Mouse (Mus musculus) heart, adult 18-20 months (tissue): ENCODE data around the gene Cntnap1. TPM values are rescaled to one million over a fixed set of nuclear protein-coding genes. Genes with fewer than 3 reads are reported as not detected.

Source experiments
- DNase-seq, 2 experiments: peaks; one replicate each; pipeline ENCODE4 v3.0.0; 2021 to 2022; ENCODE audit warnings: mixed read lengths in 1 of 2
- total RNA-seq, 2 experiments: library from RNA; stranded (reverse); gene quantifications; 2 replicates each; pipeline ENCODE4 v1.2.3; 2021

Cntnap1 gene
- total RNA-seq, 2 experiments from 2014 or later: 1.1 to 1.9 TPM

DNA sequence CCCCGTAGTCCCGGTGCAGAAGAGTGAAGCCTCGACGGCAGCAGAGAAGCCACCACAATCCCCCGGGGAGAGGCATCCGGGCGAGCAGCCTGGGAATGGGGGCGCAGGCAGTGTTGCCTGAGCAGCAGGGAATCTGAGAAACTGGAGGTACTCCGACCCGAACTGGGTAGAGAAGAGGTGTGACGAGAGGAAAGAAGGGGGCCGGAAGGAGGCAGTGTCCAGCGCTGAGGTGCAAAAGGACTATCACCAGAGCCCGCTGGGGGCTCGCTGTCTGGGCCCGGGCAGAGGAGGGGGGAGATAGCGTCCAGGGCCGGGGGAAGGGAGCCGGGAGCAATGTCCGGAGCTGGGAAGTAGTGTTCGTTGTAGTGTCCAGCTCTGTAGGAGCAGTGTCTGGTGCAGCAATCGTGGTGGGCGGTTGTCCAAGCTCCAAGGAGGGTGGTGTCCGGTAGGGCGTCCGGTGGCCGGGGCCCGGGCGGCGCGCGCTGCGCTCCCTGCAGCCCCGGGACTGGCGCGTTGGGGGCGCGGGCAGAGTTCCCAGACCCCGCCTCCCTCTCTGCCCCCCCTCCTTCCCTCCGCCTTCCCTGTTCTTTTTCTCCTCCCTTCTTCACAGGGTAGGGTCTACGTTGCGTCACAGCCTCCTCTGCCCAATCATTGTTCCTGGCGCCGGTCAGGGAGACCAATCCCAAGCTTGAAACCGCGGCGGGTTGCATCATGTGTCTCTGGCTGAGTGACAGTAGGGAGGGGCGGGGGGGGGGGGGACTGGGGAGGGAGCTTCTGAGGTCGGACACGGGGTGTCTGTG lies 688 bp downstream of the Cntnap1 start, which contains the start of gene Plekhh3:
Gene Plekhh3, minus strand, starts transcription at position 541 of the 800 bp plus-strand sequence.
- DNase-seq: peak; percentile 93 to 98

DNA sequence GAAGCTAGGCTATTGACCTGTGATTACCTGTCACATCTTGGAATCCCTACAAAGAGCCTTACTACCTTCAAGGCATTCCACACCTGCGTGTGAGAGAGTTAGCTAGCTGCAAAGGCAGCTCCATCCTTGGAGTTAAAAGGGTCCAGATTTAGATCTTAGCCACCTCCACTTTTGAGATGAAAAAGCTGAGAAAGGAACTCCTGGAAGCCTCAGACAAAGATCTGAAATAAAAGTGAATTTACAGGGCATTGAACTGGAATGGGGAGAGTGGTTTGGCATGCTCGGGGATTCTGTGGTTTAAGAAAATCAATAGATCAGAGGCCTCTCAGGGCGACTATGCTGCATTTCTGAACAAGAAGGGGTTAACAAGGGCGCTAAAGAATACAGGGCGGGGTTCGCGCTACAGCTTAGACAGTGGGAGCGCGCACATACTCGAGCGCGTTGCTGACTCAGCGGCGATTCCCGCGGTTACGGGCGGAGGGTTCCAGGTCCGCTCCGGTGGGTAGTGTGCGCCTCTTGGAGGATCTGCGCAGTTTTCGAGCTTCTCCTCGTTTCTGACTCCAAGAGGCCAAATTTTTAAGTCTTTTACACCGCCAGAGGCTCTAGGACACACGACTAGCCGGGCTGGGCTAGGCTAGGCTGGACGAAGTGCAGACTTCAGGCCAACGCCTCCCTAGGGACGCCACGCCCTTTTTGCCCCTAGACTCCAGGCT lies 1.6 kb downstream of the Cntnap1 start:
- peak; percentile 85 to 88 for DNase-seq

DNA sequence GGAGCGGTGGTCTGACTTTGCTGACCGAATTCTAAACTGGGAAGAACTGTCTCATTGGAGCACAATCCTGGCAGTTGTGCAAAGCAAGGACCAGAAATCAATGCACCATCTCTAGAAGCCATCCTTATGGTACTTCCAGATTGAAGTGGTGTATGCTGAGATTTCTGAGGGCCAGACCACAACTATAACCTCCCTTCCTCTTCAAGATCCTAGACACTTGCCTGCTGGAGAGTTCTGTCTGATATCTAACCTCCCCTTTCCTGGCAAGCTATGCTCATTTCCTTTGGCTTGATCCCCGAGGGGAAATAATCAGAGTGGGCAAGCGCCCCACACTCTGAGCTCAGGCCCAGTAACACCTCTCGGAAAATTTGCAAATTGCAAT lies 2.1 kb downstream of the Cntnap1 start:
- no peak for DNase-seq

DNA sequence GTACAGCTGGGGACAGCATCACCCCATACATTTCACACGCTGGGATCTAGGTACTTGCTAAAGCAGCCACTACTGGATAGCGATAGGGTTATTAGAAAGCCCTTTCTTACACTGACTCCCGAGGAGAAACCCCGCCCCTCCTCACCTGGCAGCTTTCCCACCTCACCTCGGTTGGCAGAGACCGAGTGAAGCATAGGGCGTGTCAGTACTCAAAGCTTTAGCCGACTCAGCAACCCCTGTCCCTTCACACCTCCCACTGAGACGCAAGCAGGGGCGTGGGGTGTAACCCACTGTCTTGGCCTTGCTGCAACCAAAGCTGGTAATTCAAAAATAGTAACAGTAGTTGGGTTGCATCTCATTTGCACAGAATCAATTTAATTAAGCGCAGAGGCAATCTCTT lies 2.8 kb downstream of the Cntnap1 start:
- peak; percentile 61 to 75 for DNase-seq

DNA sequence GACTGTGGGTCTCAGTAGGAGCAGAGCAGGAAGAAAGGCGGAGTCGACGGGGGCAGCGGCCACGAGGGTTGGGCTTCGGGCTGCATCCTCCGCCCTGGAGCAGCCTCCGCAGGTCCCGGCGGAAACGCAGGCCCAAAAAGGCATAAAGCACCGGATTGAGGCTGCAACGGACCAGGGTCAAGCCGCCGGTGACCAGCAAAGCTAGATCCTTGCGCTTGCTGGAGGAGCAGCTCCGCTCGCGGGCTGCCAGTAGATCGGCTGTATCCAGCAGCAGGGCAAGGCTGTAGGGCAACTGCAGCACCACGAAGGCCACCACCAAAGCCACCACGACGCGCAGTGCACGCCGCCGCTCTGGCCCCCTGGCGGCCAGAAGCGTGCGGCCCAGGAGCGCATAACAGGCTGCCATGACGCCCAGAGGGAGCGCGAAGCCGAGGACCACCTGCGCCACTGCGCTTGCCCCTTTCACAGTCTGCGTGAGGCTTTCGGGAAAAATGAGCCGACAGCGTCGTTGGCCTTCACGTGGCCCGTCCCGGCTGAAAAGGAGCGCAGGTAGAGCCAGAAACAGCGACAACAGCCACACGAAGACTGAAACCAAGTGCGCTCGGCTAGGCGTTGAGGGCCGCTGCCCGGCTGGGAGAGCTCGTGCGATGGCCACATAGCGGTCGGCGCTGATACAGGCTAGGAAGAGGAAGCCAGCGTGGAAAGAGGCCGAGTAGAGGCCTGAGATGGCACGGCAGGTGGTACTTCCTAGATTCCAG lies 3.5 kb downstream of the Cntnap1 start:
- DNase-seq: peak; percentile 87 to 93

DNA sequence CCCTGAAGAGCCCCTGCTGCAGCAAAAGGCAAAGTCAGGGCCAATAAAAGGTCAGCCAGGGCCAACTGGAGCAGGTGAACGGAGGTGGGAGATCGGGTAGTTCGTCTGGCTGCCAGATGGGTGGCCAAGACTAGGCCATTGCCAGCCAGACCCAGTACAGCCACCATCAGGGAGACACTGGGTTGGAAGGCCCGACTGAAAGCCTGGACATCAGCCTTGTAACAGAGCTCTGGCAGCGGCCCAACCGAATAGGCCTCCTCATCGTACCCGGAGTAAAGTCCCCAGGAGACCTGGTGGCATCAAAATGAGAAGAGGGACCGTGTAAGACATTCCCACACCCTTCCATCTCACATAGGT lies 4.0 kb downstream of the Cntnap1 start:
- peak in 1 of 2 experiments; percentile 35 for DNase-seq

GRCm38 (mm10) chr11:101174851-101175628 lies 4.7 kb downstream of the Cntnap1 start, which contains the start of gene Ccr10:
TSS of gene Ccr10 (minus strand) at chr11:101175443.
- peak; percentile 37 to 58 for DNase-seq

DNA sequence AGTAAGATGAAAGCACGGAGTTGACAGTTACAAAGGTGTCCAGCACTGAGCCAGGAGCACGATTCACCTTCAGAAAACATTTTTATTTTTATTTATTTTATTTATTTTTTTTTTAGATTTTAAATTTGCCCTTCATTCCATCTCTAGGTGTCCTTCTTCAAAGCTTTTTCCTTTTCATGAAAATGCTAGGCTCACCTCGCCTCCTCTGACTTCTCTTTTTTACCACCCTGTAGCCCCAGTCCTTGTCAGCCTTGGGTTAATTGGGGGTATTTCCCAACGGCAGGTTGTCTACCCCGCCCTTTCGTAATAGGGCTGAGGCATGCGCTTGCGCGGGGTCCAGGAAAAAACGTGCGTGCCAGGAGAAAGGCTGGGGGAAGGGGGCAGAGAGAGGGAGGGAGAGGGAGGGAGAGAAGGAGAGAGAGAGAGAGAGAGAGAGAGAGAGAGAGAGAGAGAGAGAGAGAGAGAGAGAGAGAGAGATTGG lies 5.4 kb downstream of the Cntnap1 start:
- peak in 1 of 2 experiments; percentile 43 for DNase-seq

GRCm38 (mm10) chr11:101176117-101176691 lies 5.9 kb downstream of the Cntnap1 start:
- peak; percentile 68 to 70 for DNase-seq

- DNase-seq: peak; percentile 36 to 75
Measured at GRCm38 (mm10) chr11:101176933-101177773, 6.8 kb downstream of the Cntnap1 start.

- no peak for DNase-seq
Measured at GRCm38 (mm10) chr11:101178061-101179058, 8.0 kb downstream of the Cntnap1 start.

DNA sequence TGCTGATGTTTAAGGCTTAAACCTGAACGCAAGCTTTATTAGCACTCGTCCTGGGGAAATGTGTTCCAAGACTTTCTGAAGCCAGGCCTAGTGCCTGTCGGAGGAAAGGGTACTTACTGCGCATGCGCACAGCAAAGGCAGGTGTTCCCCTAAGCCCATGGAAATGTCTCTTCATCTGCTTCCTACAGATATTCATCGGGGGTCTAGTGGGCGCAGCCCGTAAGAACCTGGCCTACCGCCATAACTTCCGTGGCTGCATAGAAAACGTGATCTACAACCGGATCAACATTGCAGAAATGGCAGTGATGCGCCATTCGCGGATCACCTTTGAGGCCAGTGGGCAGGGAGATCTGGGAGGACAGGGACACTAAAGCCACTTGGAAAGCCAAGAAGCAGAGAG lies 9.0 kb downstream of the Cntnap1 start:
- DNase-seq: no peak

DNA sequence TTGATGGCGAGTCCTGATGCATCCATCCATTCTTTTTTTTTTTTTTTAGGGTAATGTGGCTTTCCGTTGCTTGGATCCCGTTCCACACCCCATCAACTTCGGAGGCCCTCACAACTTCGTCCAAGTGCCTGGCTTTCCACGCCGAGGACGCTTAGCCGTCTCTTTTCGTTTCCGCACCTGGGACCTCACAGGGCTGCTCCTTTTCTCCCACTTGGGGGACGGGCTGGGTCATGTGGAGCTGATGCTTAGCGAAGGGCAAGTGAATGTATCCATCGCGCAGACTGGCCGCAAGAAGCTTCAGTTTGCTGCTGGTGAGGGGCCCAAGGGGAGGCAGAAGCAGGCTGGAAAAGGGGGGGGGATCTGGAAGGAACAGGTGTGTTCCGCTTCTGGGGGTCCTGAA lies 9.9 kb downstream of the Cntnap1 start:
- no peak for DNase-seq

DNA sequence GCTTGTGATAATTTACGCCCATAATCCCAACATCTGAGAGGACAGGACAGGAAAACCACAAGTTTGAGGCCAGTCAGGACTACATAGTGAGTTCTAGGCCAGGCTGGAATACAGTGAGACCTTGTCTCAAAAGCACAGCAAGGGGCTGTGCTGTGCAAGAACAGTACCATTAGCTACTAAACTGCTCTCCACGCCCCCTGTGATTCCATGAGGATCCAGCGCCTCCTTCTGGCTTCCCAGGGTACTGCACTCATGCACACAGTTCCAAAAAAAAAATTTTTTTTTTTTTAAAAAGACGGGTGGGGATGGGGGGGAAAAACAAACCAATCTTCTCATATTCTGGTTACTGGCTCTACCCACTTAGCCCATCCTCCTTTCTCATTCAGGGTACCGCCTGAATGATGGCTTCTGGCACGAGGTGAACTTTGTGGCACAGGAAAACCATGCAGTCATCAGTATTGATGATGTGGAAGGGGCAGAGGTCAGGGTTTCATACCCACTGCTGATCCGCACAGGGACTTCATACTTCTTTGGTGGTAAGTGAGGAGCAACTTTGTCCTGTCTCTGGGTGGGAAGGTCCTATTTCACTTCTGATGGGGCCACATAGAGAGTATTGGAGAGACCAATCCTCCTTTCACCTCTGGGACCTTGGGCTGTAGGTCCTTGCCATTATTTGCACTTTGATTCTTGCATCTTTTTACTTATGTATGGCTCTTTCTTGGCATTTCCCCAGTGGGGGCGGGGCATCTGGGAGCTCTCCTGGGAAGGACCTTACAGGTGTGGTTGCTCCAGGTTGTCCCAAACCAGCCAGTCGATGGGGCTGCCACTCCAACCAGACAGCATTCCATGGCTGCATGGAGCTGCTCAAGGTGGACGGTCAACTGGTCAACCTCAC lies 10.8 kb downstream of the Cntnap1 start:
- peak; percentile 64 to 91 for DNase-seq

DNA sequence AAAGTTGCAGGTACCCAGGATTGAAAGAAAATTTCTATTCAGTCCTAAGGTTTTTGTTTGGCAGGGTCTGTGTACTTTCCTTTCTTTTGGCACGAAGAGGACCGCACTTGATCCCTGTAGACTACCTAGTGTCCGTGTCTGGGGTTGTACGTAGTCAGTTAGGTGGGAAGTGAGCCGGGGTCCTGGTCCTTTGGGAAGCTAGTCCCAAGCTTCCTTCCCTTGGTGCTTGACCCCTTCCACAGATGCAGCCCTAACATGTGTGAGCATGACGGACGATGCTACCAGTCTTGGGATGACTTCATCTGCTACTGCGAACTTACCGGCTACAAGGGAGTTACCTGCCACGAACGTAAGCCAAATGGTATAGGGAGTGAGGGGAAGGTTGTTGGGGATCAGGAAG lies 11.6 kb downstream of the Cntnap1 start:
- no peak for DNase-seq

GRCm38 (mm10) chr11:101182771-101183517 lies 12.6 kb downstream of the Cntnap1 start:
- peak in 1 of 2 experiments; percentile 46 for DNase-seq

- DNase-seq: no peak
Measured at GRCm38 (mm10) chr11:101184984-101185383, 14.7 kb downstream of the Cntnap1 start.
